Mouse (Mus musculus) left cerebral cortex, postnatal 4 days (tissue): ENCODE results near the gene Nr1h2. TPM values are rescaled to one million over a fixed set of nuclear protein-coding genes. Genes with fewer than 3 reads are reported as not detected.

Source experiments
- DNase-seq: peaks from one replicate; pipeline ENCODE4 v3.0.0-alpha.2; 2022
- intact Hi-C: fragments of 180-260 bp; cut with DNase I; formaldehyde crosslinking; loops from one replicate; pipeline ENCODE4 v1.15.1; 2025
- total RNA-seq, 2 experiments: library from RNA; stranded (reverse); gene quantifications; 2 replicates each; pipeline ENCODE4 v1.2.3; 2021

Gene Nr1h2
- total RNA-seq, 2 experiments from 2014 or later: 44.4 to 55.0 TPM

- intact Hi-C loops: no loop called here
- DNase-seq: no peak
Measured at GRCm38 (mm10) chr7:44585606-44586005, 31.9 kb upstream of the Nr1h2 start.

- no peak for DNase-seq
- intact Hi-C loops: no loop called here
Measured at GRCm38 (mm10) chr7:44584921-44585320, 31.2 kb upstream of the Nr1h2 start.

GRCm38 (mm10) chr7:44584265-44584804 is 30.6 kb upstream of the Nr1h2 start:
- intact Hi-C loops: no loop called here
- DNase-seq: no peak

GRCm38 (mm10) chr7:44583146-44583545 is 29.4 kb upstream of the Nr1h2 start:
- no peak for DNase-seq
- intact Hi-C loops: no loop called here

- intact Hi-C loops: no loop called here
- DNase-seq: no peak
Measured at GRCm38 (mm10) chr7:44582709-44583108, 29.0 kb upstream of the Nr1h2 start.

GRCm38 (mm10) chr7:44581637-44582036 is 27.9 kb upstream of the Nr1h2 start:
- no peak for DNase-seq
- intact Hi-C loops: no loop called here

- intact Hi-C loops: no loop called here
- no peak for DNase-seq
Measured at GRCm38 (mm10) chr7:44576333-44576844, 22.6 kb upstream of the Nr1h2 start.

GRCm38 (mm10) chr7:44572956-44573484 is 19.3 kb upstream of the Nr1h2 start:
- no peak for DNase-seq
- intact Hi-C loops: no loop called here

GRCm38 (mm10) chr7:44572213-44572701 is 18.5 kb upstream of the Nr1h2 start, which contains the start of gene Napsa:
Gene Napsa, plus strand, starts transcription at chr7:44572380.
- intact Hi-C loops: no loop called here
- DNase-seq: no peak

- DNase-seq: no peak
- intact Hi-C loops: no loop called here
Measured at GRCm38 (mm10) chr7:44571811-44572210, 18.1 kb upstream of the Nr1h2 start.

GRCm38 (mm10) chr7:44570989-44571388 is 17.2 kb upstream of the Nr1h2 start:
- no peak for DNase-seq
- intact Hi-C loops: no loop called here

GRCm38 (mm10) chr7:44568803-44569202 is 15.1 kb upstream of the Nr1h2 start:
- intact Hi-C loops: loop anchor here (10.0 kb wide), 1 partner anchor 54 kb away; no protein-coding TSS in a partner anchor
- DNase-seq: no peak

- intact Hi-C loops: loop anchor here (10.0 kb wide), 1 partner anchor 51 kb away; no protein-coding TSS in a partner anchor
- no peak for DNase-seq
Measured at GRCm38 (mm10) chr7:44565414-44565813, 11.7 kb upstream of the Nr1h2 start.

- intact Hi-C loops: loop anchor here (10.0 kb wide), 1 partner anchor 50 kb away; no protein-coding TSS in a partner anchor
- no peak for DNase-seq
Measured at GRCm38 (mm10) chr7:44564486-44564885, 10.7 kb upstream of the Nr1h2 start.

GRCm38 (mm10) chr7:44563284-44563683 is 9.5 kb upstream of the Nr1h2 start:
- intact Hi-C loops: loop anchor here (10.0 kb wide), 1 partner anchor 48 kb away; no protein-coding TSS in a partner anchor
- DNase-seq: no peak

- intact Hi-C loops: loop anchor here (10.0 kb wide), 1 partner anchor 46 kb away; no protein-coding TSS in a partner anchor
- peak; percentile 88 for DNase-seq
Measured at GRCm38 (mm10) chr7:44560435-44561400, 7.0 kb upstream of the Nr1h2 start.

GRCm38 (mm10) chr7:44557629-44558028 is 3.9 kb upstream of the Nr1h2 start:
- DNase-seq: no peak
- intact Hi-C loops: no loop called here

GRCm38 (mm10) chr7:44553196-44553764 is 471 bp downstream of the Nr1h2 start:
- intact Hi-C loops: no loop called here
- peak; percentile 94 for DNase-seq

GRCm38 (mm10) chr7:44552141-44552908 is 1.4 kb downstream of the Nr1h2 start:
- no peak for DNase-seq
- intact Hi-C loops: no loop called here

- no peak for DNase-seq
- intact Hi-C loops: no loop called here
Measured at GRCm38 (mm10) chr7:44551731-44552130, 2.0 kb downstream of the Nr1h2 start.
